Mouse (Mus musculus) adrenal gland, postnatal 25 days (tissue): ENCODE measurements at regions not wholly inside any gene's neighbourhood (a gene's known extent, or its start where the extent isn't known, plus 50 kb on each side); places are given as distances from the start of the nearest gene placed in this dataset.
"Not testable (repeated sequence)": the region's sequence is repeated elsewhere in the genome, so short reads cannot be mapped to it uniquely, and the experiment has no call there.

Experiments
- DNase-seq: peaks from one replicate; pipeline ENCODE4 v3.0.0; 2021; ENCODE audit warnings: mixed read lengths
- microRNA-seq, 2 experiments: library from miRNA; unstranded; fragments of <30 nt; microRNA quantifications; one replicate each; pipeline ENCODE4 v1.2.0; 2021

DNA sequence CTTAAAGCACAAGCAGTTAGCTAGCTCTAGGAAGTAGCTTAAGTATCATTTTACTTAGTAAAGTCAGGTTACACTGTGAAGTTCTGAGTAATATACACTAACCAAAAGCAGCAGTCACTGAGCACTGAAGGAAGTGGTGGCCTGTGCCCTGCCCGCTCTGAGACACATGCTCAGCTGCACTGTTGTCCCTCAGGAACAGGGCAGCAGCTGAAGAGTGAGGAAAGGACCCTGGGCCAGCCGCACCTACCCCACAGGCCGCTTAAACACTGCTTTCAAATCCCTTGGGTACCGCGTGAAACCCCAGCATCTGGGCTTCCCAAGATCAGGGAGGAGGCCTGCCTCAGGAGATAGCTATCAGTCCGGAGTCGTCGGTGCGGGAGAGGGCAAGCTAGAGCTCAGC lies 385.1 kb downstream of the Gm8797 start:
- not testable (repeated sequence) for DNase-seq

DNA sequence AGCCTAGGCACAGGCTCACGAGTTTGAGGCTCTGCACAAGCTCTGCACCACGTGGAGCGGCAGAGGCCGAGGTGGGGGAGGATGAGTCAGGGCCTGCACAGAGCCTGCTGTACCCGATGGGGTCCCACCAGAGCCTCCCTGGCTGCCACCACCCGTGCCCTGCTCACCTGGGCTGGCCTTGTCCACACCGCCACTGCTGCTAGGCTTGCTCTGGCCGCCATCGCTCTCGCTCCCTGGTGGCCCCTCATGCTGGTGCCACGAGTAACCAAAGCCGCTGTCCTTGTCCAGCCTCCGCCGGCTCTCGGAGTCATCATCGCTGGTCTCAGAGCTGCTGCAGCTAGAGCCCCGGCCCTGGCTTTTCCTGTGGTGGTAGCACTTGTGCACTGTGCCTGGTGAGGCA lies 386.8 kb downstream of the Gm8797 start:
- no peak for DNase-seq

DNA sequence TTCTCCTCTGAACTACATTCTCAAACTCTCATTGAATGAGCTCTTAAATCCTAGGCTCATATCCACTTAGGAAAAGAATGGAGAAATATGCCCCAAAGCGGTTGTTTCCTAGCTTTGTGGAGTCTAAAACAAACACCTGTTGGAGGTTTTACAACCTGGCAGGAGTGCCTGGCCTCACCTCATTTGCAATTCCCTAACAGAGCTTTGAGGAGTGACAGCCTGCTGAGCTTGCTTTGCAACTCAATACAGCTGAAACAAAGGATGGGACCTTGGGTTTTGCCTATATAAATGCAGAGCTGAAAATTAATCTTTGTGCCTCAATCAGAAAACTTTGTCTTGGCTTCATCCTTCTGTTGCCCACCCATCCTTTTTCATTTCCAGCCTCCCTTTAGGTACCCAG lies 423.2 kb downstream of the Gm8797 start:
- no peak for DNase-seq

DNA sequence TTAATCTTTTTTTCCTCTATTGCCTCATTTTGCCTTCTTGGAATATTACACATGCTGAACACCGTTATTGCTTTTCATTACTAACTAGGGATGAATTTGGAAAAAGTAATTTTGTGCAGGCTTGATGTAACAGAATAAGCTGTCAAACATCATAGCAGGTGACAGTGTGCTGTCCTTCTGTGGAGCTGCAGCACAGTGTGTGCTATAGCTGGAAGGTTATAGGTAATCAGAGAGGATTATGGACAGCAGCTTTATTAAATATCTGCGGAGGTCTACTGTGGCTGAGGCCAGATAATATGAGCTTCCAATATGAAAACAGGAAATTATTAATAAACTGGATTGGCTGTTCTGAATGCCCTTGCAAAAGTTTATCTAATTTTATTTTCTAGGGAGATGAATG lies 431.9 kb downstream of the Gm8797 start:
- DNase-seq, result no peak

DNA sequence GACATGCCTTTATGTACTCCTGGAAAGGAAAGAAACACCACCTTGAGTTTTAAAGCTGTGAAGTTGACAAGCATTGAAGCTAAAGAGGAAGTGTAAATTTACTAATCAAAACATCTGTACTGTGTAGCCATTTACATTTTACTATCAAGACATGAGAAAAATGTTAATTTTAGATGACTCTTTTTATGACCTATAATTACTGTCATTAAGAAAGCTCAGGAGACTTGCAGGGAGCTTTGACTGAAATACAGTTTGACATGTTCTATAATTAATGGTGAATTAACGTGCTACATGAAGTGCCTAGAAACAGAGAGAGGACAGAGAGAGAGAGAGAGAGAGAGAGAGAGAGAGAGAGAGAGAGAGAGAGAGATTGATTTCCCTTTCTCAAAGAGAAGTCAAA lies 432.8 kb downstream of the Gm8797 start:
- DNase-seq, result no peak

DNA sequence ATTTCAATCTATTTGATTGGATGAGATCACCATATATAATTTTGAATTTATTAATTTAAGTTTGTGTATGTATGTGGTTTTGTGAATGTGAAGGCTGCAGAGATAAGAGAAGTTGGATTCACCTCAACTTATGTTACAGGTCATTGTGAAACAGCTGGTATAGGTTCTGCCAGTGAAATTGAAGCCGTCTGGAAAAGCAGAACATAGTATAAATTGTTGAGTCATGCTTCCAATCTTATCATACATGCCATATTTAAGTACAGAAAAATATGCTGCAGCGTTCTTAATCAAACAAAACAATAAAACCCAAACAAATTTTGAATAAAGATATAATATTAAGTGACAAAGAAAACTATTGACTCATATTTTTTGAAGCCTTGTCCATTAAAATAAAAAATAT lies 415.6 kb downstream of the 1700008P02Rik start:
- no peak for DNase-seq

DNA sequence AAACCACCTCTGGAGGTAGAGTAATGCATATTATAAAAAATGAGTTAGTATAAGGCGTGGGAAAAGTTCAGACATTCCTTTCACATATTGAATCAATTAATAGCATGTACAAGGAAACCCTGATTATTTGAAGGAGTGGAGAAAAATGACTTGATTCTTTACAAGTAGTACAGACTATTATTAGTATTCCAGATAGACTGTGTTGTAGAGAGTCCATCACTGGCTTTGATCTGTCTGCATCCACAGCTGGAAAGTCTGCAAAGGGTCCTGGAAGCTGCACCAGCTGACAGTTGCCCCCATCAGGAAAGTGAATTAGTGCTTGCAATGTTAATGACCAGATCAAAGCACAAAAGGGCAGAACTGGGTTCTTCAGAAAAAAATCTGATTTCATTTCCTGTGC lies 391.6 kb downstream of the 1700008P02Rik start:
- DNase-seq, result no peak

Small RNA genes lying in the stretch of these regions (microRNA-seq; reads per million reads assigned to microRNA genes)
- 0 reads per million in 2 experiments for gene Gm25144
- 0 reads per million in 2 experiments for gene Gm25352
